13 mouse cellular contexts compared by ENCODE assay signal in genomic region chr16:33563538-33564013, GRCm38 (mm10). TPM values are rescaled to one million over a fixed set of nuclear protein-coding genes. Genes with fewer than 3 reads are reported as not detected.
A peak's percentile ranks its signal among the peaks of the same experiment; 100 is the strongest.
DNase-seq lines count a peak whose midpoint lies in the region; ATAC-seq and TF ChIP-seq lines count a peak whose summit lies in the region.
"Had no signal": no experiment of that assay in that cellular context is flagged by ENCODE, and none has a peak within 500 bp of the region (broad histone marks: within the 10 kb centered on the region; RNA-seq: fewer than 3 reads in every experiment).

No protein-coding gene starts in this region.

- H3K4me2 ChIP-seq in hindbrain, embryonic 16.5 days (ENCODE audit: low read length): no peak overlapping the region
- no peak overlapping the region for H3K4me2 ChIP-seq in heart, embryonic 11.5 days
- H3K4me2 ChIP-seq in stomach, embryonic 14.5 days (replicated peaks; ENCODE audit: low read depth, low read length): no peak overlapping the region
- H3K4me2 ChIP-seq: forebrain, embryonic 12.5 days had no signal

- TF ChIP-seq POLR2A in kidney, adult 2 months (IDR thresholded peaks at IDR 0.05; ENCODE audit: low read depth, low read length): no peak

- no peak overlapping the region for H3K4me3 ChIP-seq in hindbrain, embryonic 10.5 days
- no peak overlapping the region for H3K4me3 ChIP-seq in hindbrain, embryonic 16.5 days (ENCODE audit: low read length)
- no peak overlapping the region for H3K4me3 ChIP-seq in heart, embryonic 11.5 days (ENCODE audit: low read depth, low read length)
- no peak overlapping the region for H3K4me3 ChIP-seq in kidney, adult 2 months (ENCODE audit: insufficient read depth, low read depth, low read length)
- no peak overlapping the region for H3K4me3 ChIP-seq in stomach, embryonic 14.5 days (ENCODE audit: low read depth, low read length)
- H3K4me3 ChIP-seq: forebrain, embryonic 12.5 days had no signal

- ATAC-seq in hindbrain, embryonic 16.5 days: no peak
- ATAC-seq in heart, embryonic 11.5 days (replicated peaks; ENCODE audit: insufficient number of reproducible peaks, low FRiP score, low TSS enrichment): no peak
- peak; percentile 80; the same call in 1 of the 2 replicates for ATAC-seq in stomach, embryonic 14.5 days (ENCODE audit: insufficient number of reproducible peaks, insufficient read depth, low FRiP score, low read depth)
- ATAC-seq: Patski had no signal

- no peak for DNase-seq in hindbrain, embryonic 10.5 days (ENCODE audit: low spot score)
- DNase-seq in kidney, adult 2 months: peak; percentile 79
- DNase-seq in cerebellum, adult 9-10 months: no peak
- no peak for DNase-seq in cerebellum, postnatal 4 days (ENCODE audit: low spot score in 2 of 2)
- DNase-seq in cerebellum, postnatal 14 days: no peak
- DNase-seq: cerebellum, postnatal 36 days; liver; spleen, adult 18-20 months had no signal

- H3K4me1 ChIP-seq in hindbrain, embryonic 10.5 days (replicated peaks): peaks cover 44% of the 10 kb centered on the region
- no peaks in the 10 kb centered on the region for H3K4me1 ChIP-seq in hindbrain, embryonic 16.5 days (ENCODE audit: control insufficient read depth, insufficient read depth, low read depth, low read length)
- peaks cover 20% of the 10 kb centered on the region for H3K4me1 ChIP-seq in heart, embryonic 11.5 days (ENCODE audit: control insufficient read depth, insufficient read depth, low read length)
- peaks cover 9% of the 10 kb centered on the region for H3K4me1 ChIP-seq in kidney, adult 2 months (ENCODE audit: control insufficient read depth, insufficient read depth, low read length)
- peaks cover 18% of the 10 kb centered on the region for H3K4me1 ChIP-seq in stomach, embryonic 14.5 days (ENCODE audit: control insufficient read depth, insufficient read depth, low read length)

- no peak for TF ChIP-seq CTCF in kidney, adult 2 months (conservative IDR thresholded peaks at IDR 0.05; ENCODE audit: insufficient read depth, insufficient read length, low read depth, low read length)

- H3K9ac ChIP-seq in hindbrain, embryonic 16.5 days (ENCODE audit: low read depth, low read length): no peak overlapping the region
- H3K9ac ChIP-seq in heart, embryonic 11.5 days (ENCODE audit: low read depth, low read length): no peak overlapping the region
- no peak overlapping the region for H3K9ac ChIP-seq in stomach, embryonic 14.5 days (replicated peaks; ENCODE audit: low read depth, low read length)
- H3K9ac ChIP-seq: forebrain, embryonic 12.5 days had no signal

- WGBS in hindbrain, embryonic 10.5 days: 85% methylated on average over 5 of the region's 5 CpGs
- WGBS in hindbrain, embryonic 16.5 days: 72% methylated on average over 5 of the region's 5 CpGs
- WGBS in heart, embryonic 11.5 days (ENCODE audit: insufficient replicate concordance): 54% methylated on average over 5 of the region's 5 CpGs
- WGBS in kidney, adult 2 months: 53% methylated on average over 5 of the region's 5 CpGs
- WGBS in stomach, embryonic 14.5 days: 25% methylated on average over 5 of the region's 5 CpGs

- no peaks in the 10 kb centered on the region for H3K36me3 ChIP-seq in hindbrain, embryonic 10.5 days
- H3K36me3 ChIP-seq in hindbrain, embryonic 16.5 days (ENCODE audit: control insufficient read depth, insufficient read depth, low read length): no peaks in the 10 kb centered on the region
- H3K36me3 ChIP-seq in heart, embryonic 11.5 days (ENCODE audit: control insufficient read depth, insufficient read depth, low read length): no peaks in the 10 kb centered on the region
- no peaks in the 10 kb centered on the region for H3K36me3 ChIP-seq in kidney, adult 2 months (ENCODE audit: control insufficient read depth, insufficient read depth, low read length)
- no peaks in the 10 kb centered on the region for H3K36me3 ChIP-seq in stomach, embryonic 14.5 days (ENCODE audit: control insufficient read depth, insufficient read depth, low read length)
- H3K36me3 ChIP-seq: forebrain, embryonic 12.5 days had no signal

- H3K27me3 ChIP-seq in hindbrain, embryonic 10.5 days (ENCODE audit: insufficient read depth, poor library complexity, severe bottlenecking): no peaks in the 10 kb centered on the region
- no peaks in the 10 kb centered on the region for H3K27me3 ChIP-seq in hindbrain, embryonic 16.5 days (replicated peaks; ENCODE audit: control insufficient read depth, insufficient read depth, low read length)
- H3K27me3 ChIP-seq in heart, embryonic 11.5 days (ENCODE audit: control insufficient read depth, insufficient read depth, low read length): no peaks in the 10 kb centered on the region
- H3K27me3 ChIP-seq in kidney, adult 2 months (replicated peaks; ENCODE audit: control insufficient read depth, insufficient read depth, low read length): no peaks in the 10 kb centered on the region
- no peaks in the 10 kb centered on the region for H3K27me3 ChIP-seq in stomach, embryonic 14.5 days (ENCODE audit: control insufficient read depth, insufficient read depth, low read length)
- H3K27me3 ChIP-seq: forebrain, embryonic 12.5 days; Patski had no signal

- peak overlapping the region; percentile 77 for H3K27ac ChIP-seq in hindbrain, embryonic 10.5 days
- H3K27ac ChIP-seq in hindbrain, embryonic 16.5 days (ENCODE audit: low read depth, low read length): no peak overlapping the region
- peak overlapping the region; percentile 42 for H3K27ac ChIP-seq in heart, embryonic 11.5 days (ENCODE audit: low read depth, low read length)
- H3K27ac ChIP-seq in kidney, adult 2 months (ENCODE audit: insufficient read depth, low read depth, low read length): peak overlapping the region; percentile 46
- H3K27ac ChIP-seq in stomach, embryonic 14.5 days (ENCODE audit: low read length): peak overlapping the region; percentile 84
- H3K27ac ChIP-seq: forebrain, embryonic 12.5 days had no signal

- H3K9me3 ChIP-seq in hindbrain, embryonic 10.5 days: no peaks in the 10 kb centered on the region
- no peaks in the 10 kb centered on the region for H3K9me3 ChIP-seq in hindbrain, embryonic 16.5 days (ENCODE audit: control insufficient read depth, low read length)
- H3K9me3 ChIP-seq in heart, embryonic 11.5 days (replicated peaks; ENCODE audit: control insufficient read depth, low read length): no peaks in the 10 kb centered on the region
- H3K9me3 ChIP-seq in stomach, embryonic 14.5 days (ENCODE audit: control insufficient read depth, low read depth, low read length): no peaks in the 10 kb centered on the region
- H3K9me3 ChIP-seq: forebrain, embryonic 12.5 days had no signal

RNA-seq across cellular contexts. Expression of gene Slc12a8, which starts 46.4 kb away (rescaled TPM):
- 0.81 and 0.96 TPM in 2 replicates for polyA plus RNA-seq in hindbrain, embryonic 10.5 days (2016; fragmentation: Nextera tagmentation; extraction: Ambion mirVana)
- polyA plus RNA-seq in hindbrain, embryonic 16.5 days (2015; fragmentation: Nextera tagmentation; extraction: Ambion mirVana): 0.94 and 1.5 TPM in 2 replicates
- polyA plus RNA-seq in heart, embryonic 11.5 days (2014; fragmentation: Nextera tagmentation; extraction: Ambion mirVana): 1.6 and 2.0 TPM in 2 replicates
- polyA plus RNA-seq in kidney, adult 2 months (2012; rRNA removed): 0.50 and 0.88 TPM in 2 replicates
- 1.8 and 1.9 TPM in 2 replicates for polyA plus RNA-seq in stomach, embryonic 14.5 days (2014; fragmentation: Nextera tagmentation; extraction: Ambion mirVana)
